Mouse (Mus musculus): ENCODE measurements at regions not wholly inside any gene's neighbourhood (a gene's known extent, or its start where the extent isn't known, plus 50 kb on each side); places are given as distances from the start of the nearest gene placed in this dataset.
"Not testable (repeated sequence)": the region's sequence is repeated elsewhere in the genome, so short reads cannot be mapped to it uniquely, and the experiment has no call there.

DNA sequence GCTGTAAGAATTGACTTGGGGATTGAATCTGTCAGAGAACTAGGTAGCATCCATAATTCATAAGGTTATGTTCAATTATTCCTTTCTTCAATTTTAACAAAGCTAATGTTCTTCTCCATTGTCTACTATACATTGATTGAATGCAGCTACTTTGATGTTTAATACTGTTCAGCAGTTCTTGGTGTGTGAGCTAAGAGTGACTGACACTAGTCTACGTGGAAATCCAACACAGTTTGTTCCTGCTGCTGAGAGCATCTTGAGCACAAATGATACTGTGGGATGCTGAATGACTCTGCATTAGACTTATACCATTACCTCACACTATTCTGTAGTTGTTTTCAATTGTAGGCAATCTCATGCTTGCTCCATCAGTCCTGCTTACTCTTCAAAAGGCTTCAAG is 249.4 kb upstream of the Akr1e1 start:
- TF ChIP-seq CTCF (IDR thresholded peaks at IDR 0.05; ENCODE audit: low read depth) = no peak
- no peak overlapping the region for H3K4me3 ChIP-seq (replicated peaks; ENCODE audit: low read depth, low read length)
- H3K36me3 ChIP-seq (ENCODE audit: insufficient read depth, low read length) = no peaks in the 10 kb centered on the region
- no peaks in the 10 kb centered on the region for H3K4me1 ChIP-seq (replicated peaks; ENCODE audit: insufficient read depth, low read length)
- H3K27me3 ChIP-seq (ENCODE audit: insufficient read depth, low read length) = no peaks in the 10 kb centered on the region
- H3K9me3 ChIP-seq (replicated peaks; ENCODE audit: low read length) = no peaks in the 10 kb centered on the region
- no peak for ATAC-seq (replicated peaks; ENCODE audit: low FRiP score, low read depth)
- no peak overlapping the region for H3K4me2 ChIP-seq (ENCODE audit: low read length)
- 95% methylated on average over 1 of the region's 1 CpGs for WGBS
- no peak overlapping the region for H3K27ac ChIP-seq
- H3K9ac ChIP-seq (ENCODE audit: low read depth, low read length) = no peak overlapping the region
- no peak for DNase-seq (ENCODE audit: low spot score)

GRCm38 (mm10) chr13:4839481-4839880 is 230.5 kb upstream of the Akr1e1 start:
- not testable (repeated sequence) for H3K4me3 ChIP-seq (replicated peaks; ENCODE audit: low read depth, low read length); H3K4me2 ChIP-seq (ENCODE audit: low read length); H3K9ac ChIP-seq (ENCODE audit: low read depth, low read length); ATAC-seq (replicated peaks; ENCODE audit: low FRiP score, low read depth); H3K9me3 ChIP-seq (replicated peaks; ENCODE audit: low read length); H3K27ac ChIP-seq; DNase-seq (ENCODE audit: low spot score); H3K36me3 ChIP-seq (ENCODE audit: insufficient read depth, low read length); H3K27me3 ChIP-seq (ENCODE audit: insufficient read depth, low read length); H3K4me1 ChIP-seq (replicated peaks; ENCODE audit: insufficient read depth, low read length)
- WGBS = 95% methylated on average over 2 of the region's 2 CpGs

- H3K4me1 ChIP-seq (replicated peaks; ENCODE audit: insufficient read depth, low read length) = no peaks in the 10 kb centered on the region
- H3K4me3 ChIP-seq (replicated peaks; ENCODE audit: low read depth, low read length) = no peak overlapping the region
- no peaks in the 10 kb centered on the region for H3K27me3 ChIP-seq (ENCODE audit: insufficient read depth, low read length)
- H3K27ac ChIP-seq = no peak overlapping the region
- no peak for ATAC-seq (replicated peaks; ENCODE audit: low FRiP score, low read depth)
- no peak for TF ChIP-seq CTCF (IDR thresholded peaks at IDR 0.05; ENCODE audit: low read depth)
- H3K9ac ChIP-seq (ENCODE audit: low read depth, low read length) = no peak overlapping the region
- H3K4me2 ChIP-seq (ENCODE audit: low read length) = no peak overlapping the region
- no peaks in the 10 kb centered on the region for H3K9me3 ChIP-seq (replicated peaks; ENCODE audit: low read length)
- WGBS = 89% methylated on average over 3 of the region's 3 CpGs
- H3K36me3 ChIP-seq (ENCODE audit: insufficient read depth, low read length) = no peaks in the 10 kb centered on the region
- no peak for DNase-seq (ENCODE audit: low spot score)
Observed at GRCm38 (mm10) chr13:4826756-4827155, 217.8 kb upstream of the Akr1e1 start.

DNA sequence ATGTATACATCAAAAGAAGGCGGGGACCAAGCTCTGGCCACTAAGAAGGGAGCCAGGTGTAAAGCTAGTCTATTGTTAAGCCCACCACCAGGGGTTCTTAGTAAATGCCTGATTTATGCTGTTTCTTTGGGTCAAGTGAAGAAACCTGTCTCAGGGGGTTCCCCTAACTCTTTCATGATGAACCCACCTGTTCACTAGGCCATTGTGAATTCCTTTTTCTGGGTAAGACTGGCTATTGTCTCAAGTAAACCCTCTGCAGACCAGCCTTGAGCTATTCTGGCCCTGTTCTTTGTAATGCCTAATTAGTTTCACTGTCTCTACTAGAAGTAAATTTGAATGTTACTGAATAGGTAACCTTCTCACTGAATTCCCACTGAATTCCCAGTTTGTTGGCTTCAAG is 216.8 kb upstream of the Akr1e1 start:
- not testable (repeated sequence) for DNase-seq (ENCODE audit: low spot score); H3K4me2 ChIP-seq (ENCODE audit: low read length); ATAC-seq (replicated peaks; ENCODE audit: low FRiP score, low read depth); H3K9me3 ChIP-seq (replicated peaks; ENCODE audit: low read length); H3K27me3 ChIP-seq (ENCODE audit: insufficient read depth, low read length); H3K4me1 ChIP-seq (replicated peaks; ENCODE audit: insufficient read depth, low read length); H3K27ac ChIP-seq; H3K4me3 ChIP-seq (replicated peaks; ENCODE audit: low read depth, low read length); H3K9ac ChIP-seq (ENCODE audit: low read depth, low read length); H3K36me3 ChIP-seq (ENCODE audit: insufficient read depth, low read length)
- 100% methylated on average over 1 of the region's 1 CpGs for WGBS

GRCm38 (mm10) chr13:4806876-4807275 is 197.9 kb upstream of the Akr1e1 start:
- TF ChIP-seq CTCF (IDR thresholded peaks at IDR 0.05; ENCODE audit: low read depth) = no peak
- H3K4me1 ChIP-seq (replicated peaks; ENCODE audit: insufficient read depth, low read length) = no peaks in the 10 kb centered on the region
- no peaks in the 10 kb centered on the region for H3K9me3 ChIP-seq (replicated peaks; ENCODE audit: low read length)
- 87% methylated on average over 2 of the region's 2 CpGs for WGBS
- no peak overlapping the region for H3K27ac ChIP-seq
- no peak overlapping the region for H3K4me2 ChIP-seq (ENCODE audit: low read length)
- no peak overlapping the region for H3K4me3 ChIP-seq (replicated peaks; ENCODE audit: low read depth, low read length)
- H3K27me3 ChIP-seq (ENCODE audit: insufficient read depth, low read length) = no peaks in the 10 kb centered on the region
- H3K36me3 ChIP-seq (ENCODE audit: insufficient read depth, low read length) = no peaks in the 10 kb centered on the region
- no peak overlapping the region for H3K9ac ChIP-seq (ENCODE audit: low read depth, low read length)
- DNase-seq (ENCODE audit: low spot score) = no peak
- ATAC-seq (replicated peaks; ENCODE audit: low FRiP score, low read depth) = no peak

DNA sequence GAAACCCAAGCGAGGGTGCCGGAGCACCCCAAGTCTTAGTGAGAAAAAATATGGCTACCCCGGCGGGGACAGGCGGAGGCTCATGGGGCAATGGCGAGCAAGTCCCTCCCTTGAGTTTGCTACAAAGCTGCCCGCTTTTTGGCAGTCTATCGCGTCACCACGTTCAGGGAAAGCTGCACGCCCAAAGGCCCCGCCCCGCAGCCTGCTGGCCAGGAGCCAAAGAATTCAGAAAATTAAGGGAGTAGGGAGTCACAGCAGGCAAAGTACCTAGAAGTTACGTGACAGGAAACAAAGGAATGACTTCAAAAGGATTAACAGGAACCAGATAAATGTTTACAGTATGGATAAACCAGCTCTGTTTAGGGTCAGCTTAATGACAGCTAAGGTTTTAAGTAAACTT is 191.7 kb upstream of the Akr1e1 start:
- no peak for TF ChIP-seq CTCF (IDR thresholded peaks at IDR 0.05; ENCODE audit: low read depth)

GRCm38 (mm10) chr13:4791139-4791538 is 182.2 kb upstream of the Akr1e1 start:
- TF ChIP-seq CTCF (IDR thresholded peaks at IDR 0.05; ENCODE audit: low read depth) = no peak
- no peak for DNase-seq (ENCODE audit: low spot score)
- no peak for ATAC-seq (replicated peaks; ENCODE audit: low FRiP score, low read depth)
- H3K27ac ChIP-seq = no peak overlapping the region
- no peaks in the 10 kb centered on the region for H3K4me1 ChIP-seq (replicated peaks; ENCODE audit: insufficient read depth, low read length)
- H3K9me3 ChIP-seq (replicated peaks; ENCODE audit: low read length) = no peaks in the 10 kb centered on the region
- H3K27me3 ChIP-seq (ENCODE audit: insufficient read depth, low read length) = no peaks in the 10 kb centered on the region
- no peak overlapping the region for H3K4me2 ChIP-seq (ENCODE audit: low read length)
- WGBS = 70% methylated on average over 2 of the region's 2 CpGs
- H3K4me3 ChIP-seq (replicated peaks; ENCODE audit: low read depth, low read length) = no peak overlapping the region
- no peak overlapping the region for H3K9ac ChIP-seq (ENCODE audit: low read depth, low read length)
- H3K36me3 ChIP-seq (ENCODE audit: insufficient read depth, low read length) = no peaks in the 10 kb centered on the region

More for the DNA sequence above, 191.7 kb upstream of the Akr1e1 start:
- Histone ChIP-seq H3K27ac (no peak overlapping the region), H3K36me3 (ENCODE audit: insufficient read depth, low read length) (no peaks in the 10 kb centered on the region), H3K4me3 (replicated peaks; ENCODE audit: low read depth, low read length) (no peak overlapping the region), H3K9me3 (replicated peaks; ENCODE audit: low read length) (peaks cover 4% of the 10 kb centered on the region; the same call in 1 of the 2 replicates), H3K9ac (ENCODE audit: low read depth, low read length) (no peak overlapping the region), H3K4me2 (ENCODE audit: low read length) (no peak overlapping the region), H3K27me3 (ENCODE audit: insufficient read depth, low read length) (no peaks in the 10 kb centered on the region), H3K4me1 (replicated peaks; ENCODE audit: insufficient read depth, low read length) (no peaks in the 10 kb centered on the region)
- no peak for ATAC-seq (replicated peaks; ENCODE audit: low FRiP score, low read depth)
- no peak for DNase-seq (ENCODE audit: low spot score)
- 90% methylated on average over 14 of the region's 14 CpGs for WGBS

All from kidney, postnatal 0 days (tissue).